Mouse (Mus musculus): ENCODE data around the gene Olfr169.
"Not testable (repeated sequence)": the region's sequence is repeated elsewhere in the genome, so short reads cannot be mapped to it uniquely, and the experiment has no call there.

Olfr169 gene

DNA sequence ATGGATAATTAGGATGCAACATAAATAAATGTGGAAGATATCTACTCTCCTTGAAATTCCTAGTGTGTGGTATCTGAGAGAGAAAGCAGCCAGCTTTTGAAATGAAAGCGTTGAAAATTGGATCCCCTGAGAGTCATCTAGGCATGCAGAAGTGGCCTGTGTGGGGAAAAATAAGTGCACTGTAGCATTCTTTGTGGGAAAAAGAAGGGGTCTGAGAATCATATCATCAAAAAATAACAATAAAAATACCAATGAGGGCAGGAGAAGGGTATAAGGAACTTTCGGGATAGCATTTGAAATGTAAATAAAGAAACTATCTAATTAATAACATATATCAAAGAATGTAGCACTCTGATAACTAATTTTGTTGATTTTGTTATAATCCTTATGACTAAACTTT, at the start of gene Olfr169:
TSS of gene Olfr169 (minus strand) at position 101 of the 400 bp plus-strand sequence.
- not testable (repeated sequence) for DNase-seq (ENCODE audit: low read depth, low spot score)

DNA sequence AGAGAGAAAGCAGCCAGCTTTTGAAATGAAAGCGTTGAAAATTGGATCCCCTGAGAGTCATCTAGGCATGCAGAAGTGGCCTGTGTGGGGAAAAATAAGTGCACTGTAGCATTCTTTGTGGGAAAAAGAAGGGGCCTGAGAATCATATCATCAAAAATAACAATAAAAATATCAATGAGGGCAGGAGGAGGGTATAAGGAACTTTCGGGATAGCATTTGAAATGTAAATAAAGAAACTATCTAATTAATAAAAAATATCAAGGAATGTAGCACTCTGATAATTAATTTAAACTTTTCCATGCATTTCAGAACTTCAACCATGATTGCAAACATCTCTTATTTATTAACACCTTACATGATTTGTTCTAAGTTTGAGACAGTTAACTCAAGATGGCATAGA, 40.2 kb upstream of the Olfr169 start, which contains the start of gene Olfr170:
TSS of gene Olfr170 (minus strand) at position 101 of the 400 bp plus-strand sequence.
- DNase-seq (ENCODE audit: low read depth, low spot score), result not testable (repeated sequence)

DNA sequence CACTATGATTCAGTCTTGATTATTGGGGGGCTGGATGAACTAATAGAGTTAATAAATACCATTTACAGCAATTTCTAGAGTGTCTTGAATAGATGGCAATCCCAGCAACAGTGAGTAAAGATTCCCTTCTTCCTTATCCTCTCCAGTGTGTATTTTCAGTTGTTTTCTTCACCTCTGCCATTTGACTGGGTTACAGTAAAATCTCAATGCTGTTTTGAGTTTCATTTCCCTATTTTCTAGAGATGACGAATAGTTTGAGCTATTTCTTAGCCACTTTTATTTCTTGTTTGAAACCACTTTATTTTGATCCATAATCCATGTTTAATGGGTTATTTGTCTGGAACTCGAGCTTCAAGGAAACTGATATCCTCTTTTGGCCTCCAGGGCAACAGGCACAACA, 31.6 kb upstream of the Olfr169 start:
- no peak for DNase-seq (ENCODE audit: low read depth, low spot score)

DNA sequence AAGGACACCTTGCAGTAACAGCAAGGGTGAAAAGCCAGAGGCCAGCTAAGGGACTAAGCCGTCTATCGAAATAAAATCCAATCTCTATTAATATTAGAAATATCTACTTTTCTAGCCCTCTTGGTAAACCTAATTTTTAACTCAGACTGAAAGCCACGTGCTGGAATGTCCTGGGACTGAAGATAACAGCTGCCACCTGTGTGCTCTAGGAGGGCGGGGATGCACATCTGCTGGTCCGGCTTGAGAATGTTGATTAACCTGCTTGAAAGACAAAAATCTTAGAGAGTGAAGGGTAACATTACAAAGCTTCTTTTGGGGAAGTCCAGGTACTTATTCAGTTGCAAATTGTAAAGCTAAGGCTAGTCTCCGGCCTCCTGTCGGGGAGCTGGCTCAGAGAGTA, 18.2 kb downstream of the Olfr169 start:
- DNase-seq (ENCODE audit: low read depth, low spot score), result not testable (repeated sequence)

DNA sequence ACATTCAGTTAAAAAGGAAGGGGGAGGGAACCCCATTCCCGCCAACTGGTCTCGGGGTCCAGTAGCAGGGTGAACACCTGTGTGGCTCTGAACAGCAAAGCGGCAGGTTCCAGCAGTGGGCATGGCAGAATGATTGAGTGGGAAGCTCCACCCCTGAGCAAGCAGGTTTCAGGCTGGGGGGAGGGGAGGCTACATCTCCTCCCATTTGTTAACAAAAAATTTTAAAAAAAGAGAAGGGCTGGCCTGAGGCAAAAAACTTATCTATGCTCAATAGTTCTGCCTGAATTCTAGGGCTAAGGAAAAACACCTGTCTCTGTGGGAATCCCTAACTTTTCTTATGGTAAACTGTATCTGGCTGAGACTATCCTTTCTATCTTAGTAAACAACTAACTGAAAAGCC, 19.4 kb downstream of the Olfr169 start:
- not testable (repeated sequence) for DNase-seq (ENCODE audit: low read depth, low spot score)

DNA sequence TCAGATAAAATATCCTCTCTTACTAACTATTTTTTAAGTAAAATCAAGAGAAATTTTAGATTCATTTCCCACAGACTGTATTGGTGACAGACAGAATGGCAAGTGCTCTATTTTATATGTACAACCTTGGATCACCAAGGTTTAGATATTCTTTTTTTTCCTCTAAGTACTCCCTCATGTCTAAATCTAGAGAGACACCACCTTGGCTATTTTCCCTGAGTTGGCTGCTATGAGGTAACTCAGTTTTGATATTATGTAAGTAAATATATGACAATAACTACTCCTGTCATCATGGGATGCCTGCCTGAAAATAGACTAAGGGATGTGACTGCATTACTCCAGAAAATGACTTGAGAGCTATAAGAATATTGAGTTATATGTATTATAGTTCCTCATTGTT, 36.2 kb downstream of the Olfr169 start, which contains the start of gene Olfr168:
TSS of gene Olfr168 (minus strand) at position 101 of the 400 bp plus-strand sequence.
- no peak for DNase-seq (ENCODE audit: low read depth, low spot score)

DNA sequence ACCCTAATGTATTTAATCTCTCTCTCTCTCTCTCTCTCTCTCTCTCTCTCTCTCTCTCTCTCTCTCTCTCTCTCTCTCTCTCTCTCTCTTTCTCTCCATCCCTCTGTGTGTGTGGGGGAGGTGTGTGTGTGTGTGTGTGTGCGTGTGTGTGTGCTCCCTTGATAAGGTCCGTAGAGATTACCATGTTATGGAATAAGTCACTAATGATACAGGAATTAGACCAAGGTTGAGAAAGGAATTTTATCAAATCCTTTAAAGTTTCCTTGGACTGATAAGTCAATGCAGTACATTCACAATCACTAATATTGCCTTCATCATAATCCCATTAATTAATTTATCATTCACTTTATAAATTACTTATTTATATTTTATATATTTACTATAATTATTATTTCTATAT, 49.4 kb downstream of the Olfr169 start, which contains the start of gene Olfr167:
TSS of gene Olfr167 (minus strand) at position 101 of the 400 bp plus-strand sequence.
- no peak for DNase-seq (ENCODE audit: low read depth, low spot score)
